Mouse (Mus musculus) thymus, adult 2 months (tissue): ENCODE measurements around the gene Exog. TPM values are rescaled to one million over a fixed set of nuclear protein-coding genes. Genes with fewer than 3 reads are reported as not detected.

ENCODE experiments used
- DNase-seq: peaks from one replicate; pipeline ENCODE4 v3.0.0; 2021
- H3K27ac ChIP-seq: fragments of 200-500 bp; 2 replicates; pipeline ENCODE4 v1.5.1; 2012; ENCODE audit warnings: low read length, control low read depth; ENCODE audit not compliant: control insufficient read depth, insufficient read depth
- H3K27me3 ChIP-seq: fragments of 200-500 bp; 2 replicates; pipeline ENCODE4 v1.6.1; 2012; ENCODE audit warnings: mild to moderate bottlenecking, low read length, moderate library complexity, mixed read lengths; ENCODE audit not compliant: control insufficient read depth, insufficient read depth
- H3K36me3 ChIP-seq: fragments of 200-500 bp; 2 replicates; pipeline ENCODE4 v1.6.1; 2012; ENCODE audit warnings: mild to moderate bottlenecking, low read length, moderate library complexity; ENCODE audit not compliant: control insufficient read depth, insufficient read depth
- H3K4me1 ChIP-seq: fragments of 200-500 bp; replicated peaks from 2 replicates; pipeline ENCODE4 v1.6.1; 2012; ENCODE audit warnings: low read length; ENCODE audit not compliant: control insufficient read depth, insufficient read depth
- H3K4me3 ChIP-seq: fragments of 200-500 bp; 2 replicates; pipeline ENCODE4 v1.5.1; 2012; ENCODE audit warnings: mild to moderate bottlenecking, low read length, control low read depth, moderate library complexity; ENCODE audit not compliant: control insufficient read depth, insufficient read depth
- CTCF ChIP-seq: fragments of 200-500 bp; IDR thresholded peaks from 2 replicates; pipeline ENCODE4 v1.5.1; 2012; ENCODE audit warnings: mild to moderate bottlenecking, control low read depth, low read length, moderate library complexity, borderline replicate concordance; ENCODE audit not compliant: control insufficient read depth, poor library complexity, insufficient read depth; ENCODE audit errors: extremely low read depth
- POLR2A ChIP-seq: fragments of 200-500 bp; IDR thresholded peaks from 2 replicates; pipeline ENCODE4 v1.6.1; 2012; ENCODE audit warnings: mild to moderate bottlenecking, low read length, control low read depth, moderate library complexity; ENCODE audit not compliant: control insufficient read depth, poor library complexity, insufficient read depth; ENCODE audit errors: extremely low read depth
- WGBS: fragments of 180-500 bp; shearing (Covaris S2); methylation state at CpG from one replicate; pipeline ENCODE4 v1.1.7; 2018; 5-methylcytosine and 5-hydroxymethylcytosine counted together
- polyA plus RNA-seq: library from polyadenylated mRNA; depleted of rRNA; stranded (reverse); fragments of >200 nt; gene quantifications from 2 replicates; pipeline ENCODE4 v1.2.3, GENCODE M21; 2012; rRNA removed

The Exog gene
- polyA plus RNA-seq = 9.2 and 9.4 TPM in 2 replicates

- H3K4me3 ChIP-seq = peak within 1 kb of the TSS; percentile 62
- H3K36me3 ChIP-seq = peaks cover 23% of the 10 kb centered on the region
- under 1% methylated on average over 52 of the region's 52 CpGs for WGBS
- no peaks in the 10 kb centered on the region for H3K27me3 ChIP-seq
- peak within 1 kb of the TSS; percentile 33; the same call in 1 of the 2 replicates for H3K27ac ChIP-seq
- peak; percentile 82; the same call in 1 of the 2 replicates for TF ChIP-seq CTCF
- TF ChIP-seq POLR2A = peak; percentile 67
- DNase-seq = peak; percentile 98
- peaks cover 7% of the 10 kb centered on the region for H3K4me1 ChIP-seq
Measured at GRCm38 (mm10) chr9:119444738-119445429, at the start of gene Exog. Gene Exog (plus strand): TSS chr9:119444943.

GRCm38 (mm10) chr9:119401351-119401750 lies 43.4 kb upstream of the Exog start:
- Histone ChIP-seq H3K27me3 (no peaks in the 10 kb centered on the region; the same call in 1 of the 2 replicates), H3K27ac (no peak overlapping the region), H3K36me3 (no peaks in the 10 kb centered on the region), H3K4me3 (peak overlapping the region; percentile 31), H3K4me1 (peaks cover 25% of the 10 kb centered on the region)
- WGBS = 2% methylated on average over 7 of the region's 7 CpGs
- TF ChIP-seq CTCF (no peak), POLR2A (no peak)
- no peak for DNase-seq

GRCm38 (mm10) chr9:119401801-119402214 lies 42.9 kb upstream of the Exog start, which contains the start of gene Acvr2b:
Gene Acvr2b (plus strand): TSS chr9:119402118.
- under 1% methylated on average over 15 of the region's 32 CpGs for WGBS
- Histone ChIP-seq H3K27me3 (no peaks in the 10 kb centered on the region; the same call in 1 of the 2 replicates), H3K36me3 (no peaks in the 10 kb centered on the region), H3K27ac (no peak within 1 kb of the TSS), H3K4me3 (peak within 1 kb of the TSS; percentile 55), H3K4me1 (peaks cover 25% of the 10 kb centered on the region)
- DNase-seq = peak; percentile 92
- peak; percentile 61; the same call in 1 of the 2 replicates for TF ChIP-seq CTCF
- TF ChIP-seq POLR2A = 0 out of 2 replicates have a peak, but pooled peaks have one; percentile 23

GRCm38 (mm10) chr9:119402253-119403235 lies 42.2 kb upstream of the Exog start:
- under 1% methylated on average over 127 of the region's 127 CpGs for WGBS
- Histone ChIP-seq H3K4me3 (peak overlapping the region; percentile 55), H3K27me3 (no peaks in the 10 kb centered on the region; the same call in 1 of the 2 replicates), H3K27ac (no peak overlapping the region), H3K4me1 (peaks cover 25% of the 10 kb centered on the region), H3K36me3 (no peaks in the 10 kb centered on the region)
- peak; percentile 48 for DNase-seq
- TF ChIP-seq CTCF = peak; percentile 39; the same call in 1 of the 2 replicates
- TF ChIP-seq POLR2A = no peak

- under 1% methylated on average over 26 of the region's 26 CpGs for WGBS
- H3K27me3 ChIP-seq = no peaks in the 10 kb centered on the region; the same call in 1 of the 2 replicates
- TF ChIP-seq POLR2A (no peak), CTCF (no peak)
- H3K4me3 ChIP-seq = peak overlapping the region; percentile 55
- peaks cover 25% of the 10 kb centered on the region for H3K4me1 ChIP-seq
- H3K36me3 ChIP-seq = no peaks in the 10 kb centered on the region
- peak; percentile 34 for DNase-seq
- no peak overlapping the region for H3K27ac ChIP-seq
Measured at GRCm38 (mm10) chr9:119403236-119403641, 41.5 kb upstream of the Exog start.

- Histone ChIP-seq H3K27ac (no peak overlapping the region), H3K4me3 (no peak overlapping the region), H3K36me3 (no peaks in the 10 kb centered on the region), H3K27me3 (no peaks in the 10 kb centered on the region; the same call in 1 of the 2 replicates), H3K4me1 (peaks cover 25% of the 10 kb centered on the region)
- no peak for DNase-seq
- TF ChIP-seq POLR2A (no peak), CTCF (no peak)
- 5% methylated on average over 5 of the region's 5 CpGs for WGBS
Measured at GRCm38 (mm10) chr9:119404090-119404489, 40.7 kb upstream of the Exog start.
